Mouse (Mus musculus) neural tube, embryonic 15.5 days (tissue): ENCODE results near the gene Gabrg2. TPM values are rescaled to one million over a fixed set of nuclear protein-coding genes. Genes with fewer than 3 reads are reported as not detected.

Experiments used
- ATAC-seq: fragments of 200-750 bp; cut with Nextera tagmentation; 2 replicates; pipeline ENCODE4 v1.8.0; 2017; ENCODE audit warnings: mild to moderate bottlenecking, moderate TSS enrichment, moderate library complexity; ENCODE audit not compliant: low FRiP score
- H3K27ac ChIP-seq: fragments of 300-500 bp; sonication (generic); replicated peaks from 2 replicates; pipeline ENCODE4 v1.5.1; 2015; ENCODE audit warnings: mild to moderate bottlenecking, inconsistent platforms
- H3K27me3 ChIP-seq: fragments of 300-500 bp; sonication (generic); replicated peaks from 2 replicates; pipeline ENCODE4 v1.6.1; 2015; ENCODE audit warnings: inconsistent platforms
- H3K36me3 ChIP-seq: fragments of 300-500 bp; sonication (generic); 2 replicates; pipeline ENCODE4 v1.6.1; 2015; ENCODE audit warnings: inconsistent platforms
- H3K4me1 ChIP-seq: fragments of 300-500 bp; sonication (generic); 2 replicates; pipeline ENCODE4 v1.6.1; 2015; ENCODE audit warnings: inconsistent platforms
- H3K4me2 ChIP-seq: fragments of 300-500 bp; sonication (generic); 2 replicates; pipeline ENCODE4 v1.6.1; 2015; ENCODE audit warnings: inconsistent platforms, mild to moderate bottlenecking, moderate library complexity
- H3K4me3 ChIP-seq: fragments of 300-500 bp; sonication (generic); replicated peaks from 2 replicates; pipeline ENCODE4 v1.5.1; 2015; ENCODE audit warnings: mild to moderate bottlenecking, inconsistent platforms
- H3K9ac ChIP-seq: fragments of 300-500 bp; sonication (generic); replicated peaks from 2 replicates; pipeline ENCODE4 v1.6.1; 2015; ENCODE audit warnings: mild to moderate bottlenecking, inconsistent platforms
- H3K9me3 ChIP-seq: fragments of 300-500 bp; sonication (generic); replicated peaks from 2 replicates; pipeline ENCODE4 v1.6.1; 2016; ENCODE audit warnings: inconsistent platforms
- WGBS: fragments of 180-500 bp; shearing (Covaris S2); methylation state at CpG from one replicate; pipeline ENCODE4 v1.1.7; 2015; ENCODE audit warnings: mixed read lengths; 5-methylcytosine and 5-hydroxymethylcytosine counted together
- polyA plus RNA-seq: library from polyadenylated mRNA; unstranded; fragments of >200 nt; fragmentation: Nextera tagmentation; extraction: Ambion mirVana; gene quantifications from 2 replicates; pipeline ENCODE4 v1.2.1, GENCODE M21; 2015

Gene Gabrg2
- polyA plus RNA-seq, result 98.4 and 108 TPM in 2 replicates

- H3K27ac ChIP-seq, result peak within 1 kb of the TSS; percentile 96
- H3K4me1 ChIP-seq, result peaks cover 13% of the 10 kb centered on the region; the same call in 1 of the 2 replicates
- peak within 1 kb of the TSS; percentile 72 for H3K9ac ChIP-seq
- peak within 1 kb of the TSS; percentile 53 for H3K4me3 ChIP-seq
- H3K4me2 ChIP-seq, result peak within 1 kb of the TSS; percentile 60
- no peaks in the 10 kb centered on the region for H3K27me3 ChIP-seq
- no peaks in the 10 kb centered on the region for H3K36me3 ChIP-seq
- peak; percentile 90 for ATAC-seq
- WGBS, result 5% methylated on average over 20 of the region's 20 CpGs
- H3K9me3 ChIP-seq, result no peaks in the 10 kb centered on the region
Observed at GRCm38 (mm10) chr11:42000190-42001098, at the start of gene Gabrg2. Gene Gabrg2, minus strand, starts transcription at chr11:42000857.

GRCm38 (mm10) chr11:42048201-42048600 lies 47.5 kb upstream of the Gabrg2 start:
- Histone ChIP-seq H3K4me1 (no peaks in the 10 kb centered on the region), H3K4me2 (no peak overlapping the region), H3K9me3 (no peaks in the 10 kb centered on the region), H3K27ac (no peak overlapping the region), H3K27me3 (no peaks in the 10 kb centered on the region), H3K4me3 (no peak overlapping the region), H3K36me3 (no peaks in the 10 kb centered on the region), H3K9ac (no peak overlapping the region)
- ATAC-seq, result no peak

- H3K4me2 ChIP-seq, result peak overlapping the region; percentile 60
- WGBS, result under 1% methylated on average over 7 of the region's 7 CpGs
- H3K27ac ChIP-seq, result peak overlapping the region; percentile 96
- peaks cover 13% of the 10 kb centered on the region; the same call in 1 of the 2 replicates for H3K4me1 ChIP-seq
- H3K36me3 ChIP-seq, result no peaks in the 10 kb centered on the region
- peak; percentile 85 for ATAC-seq
- peak overlapping the region; percentile 72 for H3K9ac ChIP-seq
- H3K9me3 ChIP-seq, result no peaks in the 10 kb centered on the region
- H3K27me3 ChIP-seq, result no peaks in the 10 kb centered on the region
- H3K4me3 ChIP-seq, result peak overlapping the region; percentile 53
Observed at GRCm38 (mm10) chr11:41999468-41999881, 1.2 kb downstream of the Gabrg2 start.

- ATAC-seq, result no peak
- 63% methylated on average over 6 of the region's 6 CpGs for WGBS
- H3K9ac ChIP-seq, result no peak overlapping the region
Observed at GRCm38 (mm10) chr11:41980152-41980551, 20.5 kb downstream of the Gabrg2 start.

GRCm38 (mm10) chr11:41968595-41968994 lies 32.1 kb downstream of the Gabrg2 start:
- H3K4me2 ChIP-seq, result no peak overlapping the region
- H3K27ac ChIP-seq, result no peak overlapping the region
- no peaks in the 10 kb centered on the region for H3K27me3 ChIP-seq
- H3K9ac ChIP-seq, result no peak overlapping the region
- peaks cover 4% of the 10 kb centered on the region for H3K36me3 ChIP-seq
- H3K9me3 ChIP-seq, result no peaks in the 10 kb centered on the region
- no peaks in the 10 kb centered on the region for H3K4me1 ChIP-seq
- no peak for ATAC-seq
- H3K4me3 ChIP-seq, result no peak overlapping the region

More at GRCm38 (mm10) chr11:41980152-41980551, 20.5 kb downstream of the Gabrg2 start:
- H3K4me2 ChIP-seq, result no peak overlapping the region
- H3K27me3 ChIP-seq, result no peaks in the 10 kb centered on the region
- H3K4me3 ChIP-seq, result no peak overlapping the region
- no peaks in the 10 kb centered on the region for H3K36me3 ChIP-seq
- H3K27ac ChIP-seq, result no peak overlapping the region
- no peaks in the 10 kb centered on the region for H3K9me3 ChIP-seq
- H3K4me1 ChIP-seq, result no peaks in the 10 kb centered on the region

- Histone ChIP-seq H3K27me3 (no peaks in the 10 kb centered on the region), H3K36me3 (peaks cover 4% of the 10 kb centered on the region), H3K9ac (no peak overlapping the region), H3K4me2 (no peak overlapping the region), H3K4me1 (no peaks in the 10 kb centered on the region), H3K27ac (no peak overlapping the region), H3K4me3 (no peak overlapping the region), H3K9me3 (no peaks in the 10 kb centered on the region)
- ATAC-seq, result no peak
- WGBS, result 84% methylated on average over 8 of the region's 8 CpGs
Observed at GRCm38 (mm10) chr11:41962706-41963105, 38.0 kb downstream of the Gabrg2 start.

- H3K36me3 ChIP-seq, result 0 out of 2 replicates have a peak, but pooled peaks cover 2% of the 10 kb centered on the region
- 81% methylated on average over 2 of the region's 2 CpGs for WGBS
- no peak for ATAC-seq
- H3K9me3 ChIP-seq, result no peaks in the 10 kb centered on the region
- no peaks in the 10 kb centered on the region for H3K27me3 ChIP-seq
- no peak overlapping the region for H3K9ac ChIP-seq
- H3K4me3 ChIP-seq, result no peak overlapping the region
- H3K27ac ChIP-seq, result no peak overlapping the region
- H3K4me1 ChIP-seq, result no peaks in the 10 kb centered on the region
- H3K4me2 ChIP-seq, result no peak overlapping the region
Observed at GRCm38 (mm10) chr11:41953550-41953949, 47.1 kb downstream of the Gabrg2 start.

GRCm38 (mm10) chr11:41951898-41952297 lies 48.8 kb downstream of the Gabrg2 start:
- no peak for ATAC-seq
- no peak overlapping the region for H3K4me2 ChIP-seq
- WGBS, result 70% methylated on average over 3 of the region's 3 CpGs
- no peak overlapping the region for H3K4me3 ChIP-seq
- H3K27me3 ChIP-seq, result no peaks in the 10 kb centered on the region
- H3K9me3 ChIP-seq, result no peaks in the 10 kb centered on the region
- 0 out of 2 replicates have a peak, but pooled peaks cover 2% of the 10 kb centered on the region for H3K36me3 ChIP-seq
- no peaks in the 10 kb centered on the region for H3K4me1 ChIP-seq
- no peak overlapping the region for H3K27ac ChIP-seq
- no peak overlapping the region for H3K9ac ChIP-seq

- no peak overlapping the region for H3K27ac ChIP-seq
- no peak overlapping the region for H3K4me2 ChIP-seq
- H3K27me3 ChIP-seq, result no peaks in the 10 kb centered on the region
- WGBS, result 88% methylated on average over 5 of the region's 5 CpGs
- no peak overlapping the region for H3K9ac ChIP-seq
- H3K9me3 ChIP-seq, result no peaks in the 10 kb centered on the region
- ATAC-seq, result no peak
- H3K4me3 ChIP-seq, result no peak overlapping the region
- no peaks in the 10 kb centered on the region for H3K4me1 ChIP-seq
- H3K36me3 ChIP-seq, result 0 out of 2 replicates have a peak, but pooled peaks cover 2% of the 10 kb centered on the region
Observed at GRCm38 (mm10) chr11:41945471-41945870, 55.2 kb downstream of the Gabrg2 start.

- Histone ChIP-seq H3K27me3 (no peaks in the 10 kb centered on the region), H3K9me3 (no peaks in the 10 kb centered on the region), H3K4me1 (no peaks in the 10 kb centered on the region), H3K36me3 (no peaks in the 10 kb centered on the region), H3K4me3 (no peak overlapping the region), H3K9ac (no peak overlapping the region), H3K4me2 (no peak overlapping the region), H3K27ac (no peak overlapping the region)
- ATAC-seq, result no peak
- WGBS, result 81% methylated on average over 2 of the region's 2 CpGs
Observed at GRCm38 (mm10) chr11:41937979-41938378, 62.7 kb downstream of the Gabrg2 start.

GRCm38 (mm10) chr11:41918864-41919263 lies 81.8 kb downstream of the Gabrg2 start:
- Histone ChIP-seq H3K4me1 (no peaks in the 10 kb centered on the region), H3K4me3 (no peak overlapping the region), H3K36me3 (no peaks in the 10 kb centered on the region), H3K27me3 (no peaks in the 10 kb centered on the region), H3K9me3 (no peaks in the 10 kb centered on the region), H3K27ac (no peak overlapping the region), H3K9ac (no peak overlapping the region), H3K4me2 (no peak overlapping the region)
- no peak for ATAC-seq

GRCm38 (mm10) chr11:41914066-41914465 lies 86.6 kb downstream of the Gabrg2 start:
- no peak for ATAC-seq
- WGBS, result 34% methylated on average over 6 of the region's 6 CpGs
- no peaks in the 10 kb centered on the region for H3K36me3 ChIP-seq

More at GRCm38 (mm10) chr11:41914066-41914465, 86.6 kb downstream of the Gabrg2 start:
- Histone ChIP-seq H3K9ac (no peak overlapping the region), H3K4me3 (no peak overlapping the region), H3K27me3 (no peaks in the 10 kb centered on the region), H3K4me1 (no peaks in the 10 kb centered on the region), H3K27ac (no peak overlapping the region), H3K9me3 (no peaks in the 10 kb centered on the region), H3K4me2 (no peak overlapping the region)
